In genomic region chr14:79299796-79300195, GRCm38 (mm10) we compare ENCODE assay signal across 8 mouse cellular contexts. TPM values are rescaled to one million over a fixed set of nuclear protein-coding genes. Genes with fewer than 3 reads are reported as not detected.
DNase-seq lines count a peak whose midpoint lies in the region; ATAC-seq lines count a peak whose summit lies in the region.

No protein-coding gene starts in this region.

- ATAC-seq in frontal cortex, adult (ENCODE audit: low TSS enrichment), result peak; percentile 50
- ATAC-seq in forebrain, embryonic 12.5 days (ENCODE audit: low FRiP score), result no peak
- no peak for ATAC-seq in limb, embryonic 12.5 days (ENCODE audit: insufficient number of reproducible peaks, insufficient read depth, low FRiP score, low TSS enrichment, low read depth)
- ATAC-seq in midbrain, embryonic 15.5 days (replicated peaks), result no peak

- H3K9ac ChIP-seq in forebrain, embryonic 12.5 days, result peak overlapping the region; percentile 78
- no peak overlapping the region; the same call in 1 of the 2 replicates for H3K9ac ChIP-seq in limb, embryonic 12.5 days (replicated peaks)
- no peak overlapping the region for H3K9ac ChIP-seq in midbrain, embryonic 15.5 days

- DNase-seq in frontal cortex, postnatal 14 days (ENCODE audit: low spot score in 2 of 2), result no peak
- DNase-seq in ES-CJ7 (ENCODE audit: low read depth, low spot score), result peak; percentile 51
- DNase-seq in spleen, postnatal 10 days (ENCODE audit: low spot score in 2 of 2), result no peak
- no peak for DNase-seq in spleen, postnatal 4 days (ENCODE audit: low spot score in 2 of 2)

- H3K27me3 ChIP-seq in forebrain, embryonic 12.5 days, result peaks cover 8% of the 10 kb centered on the region; the same call in 1 of the 2 replicates
- H3K27me3 ChIP-seq in limb, embryonic 12.5 days, result peaks cover 40% of the 10 kb centered on the region
- peaks cover 26% of the 10 kb centered on the region for H3K27me3 ChIP-seq in midbrain, embryonic 15.5 days (replicated peaks)

- peak overlapping the region; percentile 96 for H3K4me2 ChIP-seq in forebrain, embryonic 12.5 days
- H3K4me2 ChIP-seq in limb, embryonic 12.5 days, result peak overlapping the region; percentile 97
- H3K4me2 ChIP-seq in midbrain, embryonic 15.5 days, result peak overlapping the region; percentile 97

- peak overlapping the region; percentile 63 for H3K4me3 ChIP-seq in forebrain, embryonic 12.5 days (replicated peaks)
- peak overlapping the region; percentile 59 for H3K4me3 ChIP-seq in limb, embryonic 12.5 days (replicated peaks)
- H3K4me3 ChIP-seq in midbrain, embryonic 15.5 days, result peak overlapping the region; percentile 49

- 11% methylated on average over 6 of the region's 6 CpGs for WGBS in forebrain, embryonic 12.5 days
- WGBS in limb, embryonic 12.5 days, result 7% methylated on average over 6 of the region's 6 CpGs
- WGBS in midbrain, embryonic 15.5 days, result 19% methylated on average over 6 of the region's 6 CpGs

- peaks cover 41% of the 10 kb centered on the region for H3K4me1 ChIP-seq in forebrain, embryonic 12.5 days
- H3K4me1 ChIP-seq in limb, embryonic 12.5 days (replicated peaks), result peaks cover 38% of the 10 kb centered on the region
- peaks cover 13% of the 10 kb centered on the region for H3K4me1 ChIP-seq in midbrain, embryonic 15.5 days

- H3K27ac ChIP-seq in forebrain, embryonic 12.5 days, result no peak overlapping the region
- H3K27ac ChIP-seq in limb, embryonic 12.5 days, result no peak overlapping the region
- no peak overlapping the region for H3K27ac ChIP-seq in midbrain, embryonic 15.5 days

- no peaks in the 10 kb centered on the region for H3K36me3 ChIP-seq in forebrain, embryonic 12.5 days (replicated peaks)
- H3K36me3 ChIP-seq in limb, embryonic 12.5 days, result no peaks in the 10 kb centered on the region
- H3K36me3 ChIP-seq in midbrain, embryonic 15.5 days (replicated peaks), result no peaks in the 10 kb centered on the region

- H3K9me3 ChIP-seq in forebrain, embryonic 12.5 days, result no peaks in the 10 kb centered on the region
- H3K9me3 ChIP-seq in limb, embryonic 12.5 days, result no peaks in the 10 kb centered on the region
- H3K9me3 ChIP-seq in midbrain, embryonic 15.5 days, result no peaks in the 10 kb centered on the region

RNA-seq across cellular contexts. Expression of gene Rgcc, which starts 1.6 kb away (rescaled TPM):
- polyA plus RNA-seq in forebrain, embryonic 12.5 days (2016; fragmentation: Nextera tagmentation; extraction: Ambion mirVana), result 70.2 and 86.8 TPM in 2 replicates
- polyA plus RNA-seq in limb, embryonic 12.5 days (2016; fragmentation: Nextera tagmentation; extraction: Ambion mirVana), result 25.6 and 28.6 TPM in 2 replicates
- 21.4 and 33.6 TPM in 2 replicates for polyA plus RNA-seq in midbrain, embryonic 15.5 days (2015; fragmentation: Nextera tagmentation; extraction: Ambion mirVana)

RNA-seq across cellular contexts. Expression of gene Zfp957, which starts 52.6 kb away (rescaled TPM):
- polyA plus RNA-seq in forebrain, embryonic 12.5 days (2016; fragmentation: Nextera tagmentation; extraction: Ambion mirVana), result not detected in 2 replicates
- not detected in 2 replicates for polyA plus RNA-seq in limb, embryonic 12.5 days (2016; fragmentation: Nextera tagmentation; extraction: Ambion mirVana)
- 0.06 TPM in 1 of 2 replicates, not detected in the other for polyA plus RNA-seq in midbrain, embryonic 15.5 days (2015; fragmentation: Nextera tagmentation; extraction: Ambion mirVana)
